Mouse (Mus musculus) liver, postnatal 0 days (tissue): ENCODE measurements around the gene Rims3. TPM values are rescaled to one million over a fixed set of nuclear protein-coding genes. Genes with fewer than 3 reads are reported as not detected.

Experiments
- ATAC-seq: fragments of 200-750 bp; cut with Nextera tagmentation; 2 replicates; pipeline ENCODE4 v1.8.0; 2017; ENCODE audit warnings: mild to moderate bottlenecking, moderate library complexity
- DNase-seq: peaks from one replicate; pipeline ENCODE4 v3.0.0-alpha.2; 2016
- H3K27ac ChIP-seq: fragments of 300-500 bp; sonication (generic); 2 replicates; pipeline ENCODE4 v1.5.1; 2014; ENCODE audit warnings: antibody characterized with exemption, moderate library complexity, mild to moderate bottlenecking, low read depth
- H3K27me3 ChIP-seq: fragments of 300-500 bp; sonication (generic); 2 replicates; pipeline ENCODE4 v1.6.1; 2014; ENCODE audit warnings: low read length, control low read depth, mixed read lengths; ENCODE audit not compliant: insufficient read depth
- H3K36me3 ChIP-seq: fragments of 300-500 bp; sonication (generic); replicated peaks from 2 replicates; pipeline ENCODE4 v1.6.1; 2014; ENCODE audit warnings: mild to moderate bottlenecking, control low read depth, low read length, moderate library complexity, mixed read lengths; ENCODE audit not compliant: insufficient read depth
- H3K4me1 ChIP-seq: fragments of 300-500 bp; sonication (generic); 2 replicates; pipeline ENCODE4 v1.6.1; 2014; ENCODE audit warnings: antibody characterized with exemption, mild to moderate bottlenecking, control low read depth; ENCODE audit not compliant: insufficient read depth
- H3K4me2 ChIP-seq: fragments of 300-500 bp; sonication (generic); 2 replicates; pipeline ENCODE4 v1.6.1; 2014; ENCODE audit warnings: low read depth, mild to moderate bottlenecking, low read length, moderate library complexity, mixed read lengths
- H3K4me3 ChIP-seq: fragments of 300-500 bp; sonication (generic); 2 replicates; pipeline ENCODE4 v1.5.1; 2014; ENCODE audit warnings: low read depth, low read length
- H3K9ac ChIP-seq: fragments of 300-500 bp; sonication (generic); replicated peaks from 2 replicates; pipeline ENCODE4 v1.6.1; 2014; ENCODE audit warnings: mild to moderate bottlenecking, moderate library complexity
- H3K9me3 ChIP-seq: fragments of 300-500 bp; sonication (generic); 2 replicates; pipeline ENCODE4 v1.6.1; 2016; ENCODE audit warnings: mild to moderate bottlenecking, control low read depth, low read length, mixed read lengths
- CTCF ChIP-seq: sonication (generic); IDR thresholded peaks from 2 replicates; pipeline ENCODE4 v1.5.1; 2016; ENCODE audit warnings: antibody characterized with exemption, low read depth
- EP300 ChIP-seq: IDR thresholded peaks from 2 replicates; pipeline ENCODE4 v1.6.1; 2016; ENCODE audit warnings: antibody characterized with exemption, low read depth, mild to moderate bottlenecking
- WGBS: fragments of 180-500 bp; shearing (Covaris S2); extraction: QIAGEN DNeasy Blood & Tissue Kit; methylation state at CpG from one replicate; pipeline ENCODE4 v1.1.7; 2014; ENCODE audit not compliant: insufficient replicate concordance; 5-methylcytosine and 5-hydroxymethylcytosine counted together
- polyA plus RNA-seq: library from polyadenylated mRNA; unstranded; fragments of >200 nt; fragmentation: Nextera tagmentation; extraction: Ambion mirVana; gene quantifications from 2 replicates; pipeline ENCODE4 v1.2.1, GENCODE M21; 2015

Rims3 gene
- polyA plus RNA-seq, 1 experiment from 2014 or later: 0.31 TPM

DNA sequence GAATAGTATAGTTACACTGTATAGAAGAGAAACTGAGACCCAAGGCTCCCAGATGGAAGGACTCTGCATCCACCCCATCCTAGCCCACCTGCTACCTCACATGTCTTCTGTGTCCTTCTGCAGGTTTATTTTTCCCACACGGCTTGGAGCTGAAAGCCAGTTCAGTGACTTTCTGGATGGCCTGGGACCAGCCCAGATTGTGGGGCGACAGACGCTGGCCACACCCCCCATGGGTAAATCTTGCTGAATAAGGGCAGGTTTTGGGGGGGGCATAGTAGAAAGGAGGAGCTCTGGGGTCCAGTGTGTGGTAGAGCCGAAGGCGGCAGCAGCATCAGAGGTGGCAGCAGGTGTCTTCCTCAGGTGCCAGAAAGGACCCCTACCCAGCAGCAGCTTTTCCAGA is 32.2 kb downstream of the Rims3 start:
- ATAC-seq (no peak), DNase-seq (no peak)
- Histone ChIP-seq H3K4me2 (no peak overlapping the region), H3K4me3 (no peak overlapping the region), H3K9me3 (no peaks in the 10 kb centered on the region), H3K36me3 (no peaks in the 10 kb centered on the region), H3K27me3 (0 out of 2 replicates have a peak, but pooled peaks cover 2% of the 10 kb centered on the region), H3K4me1 (peaks cover 9% of the 10 kb centered on the region), H3K9ac (no peak overlapping the region), H3K27ac (no peak overlapping the region)
- WGBS: 70% methylated on average over 5 of the region's 5 CpGs
- TF ChIP-seq CTCF (no peak), EP300 (no peak)

DNA sequence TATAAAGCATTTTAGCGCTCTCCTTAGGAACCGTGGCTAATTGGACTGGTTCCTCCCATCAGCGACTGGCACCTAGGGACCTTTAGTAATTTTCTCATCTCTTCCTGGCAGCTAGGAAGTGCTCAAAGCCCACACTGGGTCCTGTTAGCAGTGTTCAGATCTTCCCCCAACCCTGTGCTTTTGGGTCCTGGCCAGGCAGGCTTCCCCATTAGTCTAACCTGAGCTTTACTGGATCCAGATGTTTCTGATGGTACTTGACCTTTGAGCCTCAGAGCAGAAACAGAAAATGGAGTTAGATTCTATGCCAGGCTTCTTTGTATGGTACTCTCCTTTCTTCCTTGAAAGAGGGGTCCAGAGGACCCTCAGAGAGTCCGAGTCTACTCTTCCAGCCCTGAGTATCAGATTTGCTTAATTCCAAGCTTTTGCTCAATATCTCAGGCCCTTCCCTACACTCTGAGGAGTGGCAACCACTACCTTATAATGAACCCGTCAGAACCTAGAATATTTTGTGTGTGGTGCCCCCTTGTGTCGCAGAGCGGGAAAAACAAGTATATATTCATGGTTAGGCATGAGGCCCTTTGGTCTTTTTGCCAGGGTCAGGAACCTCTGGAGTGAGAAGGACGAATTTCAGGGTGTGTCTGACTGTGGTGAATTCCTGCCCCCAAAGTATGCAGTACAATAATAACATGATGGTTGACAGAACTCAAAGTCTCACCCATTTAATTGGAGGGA is 32.9 kb downstream of the Rims3 start:
- no peaks in the 10 kb centered on the region for H3K9me3 ChIP-seq
- H3K4me3 ChIP-seq: no peak overlapping the region
- H3K36me3 ChIP-seq: no peaks in the 10 kb centered on the region
- TF ChIP-seq CTCF: peak; percentile 73
- no peak for TF ChIP-seq EP300
- no peak overlapping the region for H3K27ac ChIP-seq
- 34% methylated on average over 8 of the region's 8 CpGs for WGBS
- no peak overlapping the region for H3K9ac ChIP-seq
- peaks cover 9% of the 10 kb centered on the region for H3K4me1 ChIP-seq
- 0 out of 2 replicates have a peak, but pooled peaks cover 2% of the 10 kb centered on the region for H3K27me3 ChIP-seq
- ATAC-seq: no peak; the same call in 1 of the 2 replicates
- H3K4me2 ChIP-seq: no peak overlapping the region
- peak; percentile 50 for DNase-seq

DNA sequence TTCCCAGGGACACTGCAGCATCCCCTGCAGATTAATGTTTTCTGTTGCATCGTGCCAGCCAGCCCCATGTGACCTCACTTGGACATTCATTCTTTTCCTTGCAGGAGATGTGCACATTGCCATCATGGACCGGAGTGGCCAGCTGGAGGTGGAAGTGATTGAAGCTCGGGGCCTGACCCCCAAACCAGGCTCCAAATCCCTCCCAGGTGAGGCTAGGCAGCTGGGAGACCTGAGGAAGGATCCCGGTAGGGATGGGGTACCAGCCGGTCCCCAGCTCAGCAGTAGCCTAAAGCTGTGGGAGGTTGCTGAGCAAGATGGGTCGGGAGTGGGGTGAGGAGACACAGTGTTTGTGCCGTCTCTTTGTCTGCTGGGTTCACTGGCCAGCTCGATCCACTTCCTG is 34.3 kb downstream of the Rims3 start:
- H3K4me2 ChIP-seq: no peak overlapping the region
- H3K4me1 ChIP-seq: peaks cover 9% of the 10 kb centered on the region
- WGBS: 67% methylated on average over 8 of the region's 8 CpGs
- no peaks in the 10 kb centered on the region for H3K9me3 ChIP-seq
- no peak for TF ChIP-seq CTCF
- H3K27me3 ChIP-seq: 0 out of 2 replicates have a peak, but pooled peaks cover 5% of the 10 kb centered on the region
- H3K4me3 ChIP-seq: no peak overlapping the region
- DNase-seq: no peak
- no peak for ATAC-seq
- no peak overlapping the region for H3K27ac ChIP-seq
- no peak overlapping the region for H3K9ac ChIP-seq
- no peaks in the 10 kb centered on the region for H3K36me3 ChIP-seq

DNA sequence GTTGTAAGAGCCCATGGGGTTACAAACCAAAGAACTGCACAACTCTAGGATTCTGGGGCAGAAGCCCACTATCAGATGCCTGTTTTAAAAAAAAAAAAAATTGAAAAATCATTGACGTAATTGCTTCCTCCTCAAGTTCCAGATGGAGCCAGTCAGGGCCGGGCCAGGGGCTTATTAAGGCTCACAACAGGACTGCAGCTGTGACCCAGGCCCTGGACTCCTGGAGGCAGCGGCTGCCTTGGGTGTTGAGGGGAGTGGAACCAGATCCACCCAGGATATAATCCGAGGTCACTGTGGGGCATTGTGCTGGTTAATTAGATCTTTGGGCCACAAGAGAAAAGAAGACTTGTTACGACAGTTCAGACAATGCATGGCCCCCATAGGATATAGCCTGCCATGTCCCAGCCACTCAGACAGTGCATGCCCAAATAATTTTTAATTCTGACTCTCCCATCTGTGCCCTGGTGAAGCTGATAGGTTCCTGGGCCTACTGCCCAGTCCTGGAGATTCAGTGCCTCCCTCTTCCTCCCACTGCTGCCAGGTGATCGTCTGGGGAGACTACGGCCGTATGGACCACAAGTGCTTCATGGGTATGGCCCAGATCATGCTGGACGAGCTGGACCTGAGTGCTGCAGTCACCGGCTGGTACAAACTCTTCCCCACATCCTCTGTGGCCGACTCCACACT is 36.3 kb downstream of the Rims3 start:
- DNase-seq (no peak), ATAC-seq (no peak)
- H3K9ac ChIP-seq: no peak overlapping the region
- H3K27me3 ChIP-seq: 0 out of 2 replicates have a peak, but pooled peaks cover 5% of the 10 kb centered on the region
- no peak overlapping the region for H3K4me2 ChIP-seq
- no peak overlapping the region for H3K4me3 ChIP-seq
- TF ChIP-seq CTCF: no peak
- no peak for TF ChIP-seq EP300
- 69% methylated on average over 11 of the region's 11 CpGs for WGBS
- H3K27ac ChIP-seq: no peak overlapping the region
- peaks cover under 1% of the 10 kb centered on the region; the same call in 1 of the 2 replicates for H3K4me1 ChIP-seq
- H3K9me3 ChIP-seq: no peaks in the 10 kb centered on the region
- no peaks in the 10 kb centered on the region for H3K36me3 ChIP-seq

DNA sequence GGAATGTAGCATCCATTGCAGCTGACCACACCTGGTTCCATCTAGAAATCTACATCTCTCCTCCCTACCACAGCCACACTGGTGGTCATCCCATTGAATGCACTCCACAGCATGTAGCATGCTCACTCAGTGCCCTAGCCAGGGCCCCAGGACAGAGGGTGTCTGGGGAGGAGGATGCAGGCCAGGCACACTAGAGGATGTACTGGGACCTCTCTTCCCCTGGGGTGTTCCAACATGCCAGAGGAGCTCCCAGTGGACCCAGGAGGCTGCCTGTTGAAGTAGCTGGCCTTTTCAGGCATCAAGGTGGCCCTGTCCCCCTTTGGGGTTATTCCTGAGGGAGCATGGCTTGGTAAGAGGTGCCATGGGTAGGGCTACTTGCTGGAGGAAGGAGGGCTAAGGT is 37.3 kb downstream of the Rims3 start:
- TF ChIP-seq EP300 (no peak), CTCF (no peak)
- Histone ChIP-seq H3K4me3 (no peak overlapping the region), H3K36me3 (no peaks in the 10 kb centered on the region), H3K27ac (no peak overlapping the region), H3K4me2 (no peak overlapping the region), H3K9me3 (no peaks in the 10 kb centered on the region), H3K27me3 (0 out of 2 replicates have a peak, but pooled peaks cover 5% of the 10 kb centered on the region), H3K4me1 (no peaks in the 10 kb centered on the region), H3K9ac (no peak overlapping the region)
- DNase-seq (no peak), ATAC-seq (no peak)

DNA sequence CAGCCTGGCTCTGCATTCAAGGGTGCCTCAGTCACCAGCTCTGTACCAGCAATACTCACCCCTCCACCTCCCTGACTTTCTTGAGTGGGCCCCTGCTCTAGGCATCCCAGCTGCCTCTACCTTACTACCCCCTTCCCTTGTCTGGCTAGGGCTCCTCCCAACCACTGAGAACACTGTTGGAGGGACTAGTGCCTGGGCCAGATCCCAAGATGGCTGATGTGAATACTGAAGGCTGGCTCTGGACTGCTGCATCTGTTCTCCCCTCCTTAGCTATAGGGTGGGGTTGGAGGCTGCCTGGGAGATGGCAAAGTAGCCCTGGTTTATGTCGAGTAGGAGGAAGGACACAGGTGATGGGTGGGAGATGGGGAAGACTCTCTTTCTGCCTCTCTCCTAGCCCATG is 37.9 kb downstream of the Rims3 start:
- no peak for TF ChIP-seq EP300
- TF ChIP-seq CTCF: no peak
- no peaks in the 10 kb centered on the region for H3K4me1 ChIP-seq
- no peaks in the 10 kb centered on the region for H3K36me3 ChIP-seq
- H3K4me3 ChIP-seq: no peak overlapping the region
- 0 out of 2 replicates have a peak, but pooled peaks cover 5% of the 10 kb centered on the region for H3K27me3 ChIP-seq
- no peak overlapping the region for H3K27ac ChIP-seq
- ATAC-seq: no peak
- no peak overlapping the region for H3K4me2 ChIP-seq
- H3K9ac ChIP-seq: no peak overlapping the region
- H3K9me3 ChIP-seq: no peaks in the 10 kb centered on the region
- 67% methylated on average over 1 of the region's 1 CpGs for WGBS
- DNase-seq: no peak
